Mouse (Mus musculus) neural tube, embryonic 13.5 days (tissue): ENCODE data around the gene Cd3d. TPM values are rescaled to one million over a fixed set of nuclear protein-coding genes. Genes with fewer than 3 reads are reported as not detected.

Experiments
- ATAC-seq: fragments of 200-750 bp; cut with Nextera tagmentation; 2 replicates; pipeline ENCODE4 v1.8.0; 2017; ENCODE audit warnings: low read depth, mild to moderate bottlenecking, moderate TSS enrichment, moderate library complexity
- H3K27ac ChIP-seq: fragments of 300-500 bp; sonication (generic); replicated peaks from 2 replicates; pipeline ENCODE4 v1.5.1; 2015; ENCODE audit warnings: moderate library complexity, mild to moderate bottlenecking, inconsistent platforms
- H3K27me3 ChIP-seq: fragments of 300-500 bp; sonication (generic); 2 replicates; pipeline ENCODE4 v1.6.1; 2015; ENCODE audit warnings: mild to moderate bottlenecking, inconsistent platforms
- H3K36me3 ChIP-seq: fragments of 300-500 bp; sonication (generic); 2 replicates; pipeline ENCODE4 v1.6.1; 2015; ENCODE audit warnings: mild to moderate bottlenecking, inconsistent platforms
- H3K4me1 ChIP-seq: fragments of 300-500 bp; sonication (generic); replicated peaks from 2 replicates; pipeline ENCODE4 v1.6.1; 2015; ENCODE audit warnings: inconsistent platforms
- H3K4me2 ChIP-seq: fragments of 300-500 bp; sonication (generic); 2 replicates; pipeline ENCODE4 v1.6.1; 2015; ENCODE audit warnings: inconsistent platforms, mild to moderate bottlenecking, moderate library complexity
- H3K4me3 ChIP-seq: fragments of 300-500 bp; sonication (generic); 2 replicates; pipeline ENCODE4 v1.5.1; 2015; ENCODE audit warnings: mild to moderate bottlenecking, inconsistent platforms
- H3K9ac ChIP-seq: fragments of 300-500 bp; sonication (generic); 2 replicates; pipeline ENCODE4 v1.6.1; 2015; ENCODE audit warnings: moderate library complexity, mild to moderate bottlenecking, inconsistent platforms
- H3K9me3 ChIP-seq: fragments of 300-500 bp; sonication (generic); 2 replicates; pipeline ENCODE4 v1.6.1; 2016; ENCODE audit warnings: inconsistent platforms
- WGBS: fragments of 180-500 bp; shearing (Covaris S2); methylation state at CpG from one replicate; pipeline ENCODE4 v1.1.7; 2015; 5-methylcytosine and 5-hydroxymethylcytosine counted together
- polyA plus RNA-seq: library from polyadenylated mRNA; unstranded; fragments of >200 nt; fragmentation: Nextera tagmentation; extraction: Ambion mirVana; gene quantifications from 2 replicates; pipeline ENCODE4 v1.2.1, GENCODE M21; 2015

Gene Cd3d
- polyA plus RNA-seq, 1 experiment from 2014 or later, result not detected

DNA sequence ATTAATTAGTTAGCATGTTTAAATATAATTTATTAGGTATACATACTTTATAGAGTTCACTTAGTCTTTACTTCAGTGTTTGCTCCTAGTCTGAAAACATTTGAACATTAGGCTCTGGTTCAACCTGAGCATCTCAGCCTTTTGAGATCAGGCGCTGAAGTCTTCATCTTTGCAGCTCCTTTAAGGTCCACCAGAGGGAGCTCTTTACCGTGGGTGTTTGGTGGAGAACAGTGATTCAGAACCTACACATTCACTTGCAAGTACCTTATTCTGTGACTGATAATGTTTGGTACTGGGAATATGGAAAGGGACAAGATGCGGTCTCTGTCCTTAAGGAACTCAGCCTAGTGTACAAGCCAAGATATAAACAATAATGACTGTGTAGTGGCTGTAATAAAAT is 41.2 kb downstream of the Cd3d start:
- no peaks in the 10 kb centered on the region for H3K4me1 ChIP-seq
- no peaks in the 10 kb centered on the region for H3K9me3 ChIP-seq
- WGBS, result 14% methylated on average over 3 of the region's 3 CpGs
- H3K9ac ChIP-seq, result no peak overlapping the region
- no peaks in the 10 kb centered on the region for H3K36me3 ChIP-seq
- no peak overlapping the region for H3K4me2 ChIP-seq
- ATAC-seq, result no peak
- no peaks in the 10 kb centered on the region; the same call in 1 of the 2 replicates for H3K27me3 ChIP-seq
- no peak overlapping the region for H3K27ac ChIP-seq
- H3K4me3 ChIP-seq, result no peak overlapping the region

DNA sequence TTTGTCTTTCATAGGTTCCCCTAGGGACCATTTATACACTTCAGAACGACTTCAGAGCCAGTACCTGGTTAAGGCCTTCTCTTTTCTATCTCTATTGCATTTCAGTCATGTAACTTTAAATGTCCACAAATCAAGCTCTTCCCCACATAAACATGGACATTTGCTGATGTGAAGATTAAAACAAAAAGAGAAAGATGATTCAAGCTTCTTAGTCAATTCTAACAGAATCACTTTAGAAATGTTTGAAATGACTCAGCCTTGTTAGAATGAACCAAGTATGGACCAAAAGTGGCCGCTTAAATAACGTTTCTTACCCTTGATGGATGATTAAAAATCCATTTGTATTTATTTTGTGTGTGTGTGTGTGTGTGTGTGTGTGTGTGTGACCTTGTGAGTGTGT is 42.1 kb downstream of the Cd3d start:
- Histone ChIP-seq H3K4me3 (no peak overlapping the region), H3K27me3 (no peaks in the 10 kb centered on the region; the same call in 1 of the 2 replicates), H3K4me1 (no peaks in the 10 kb centered on the region), H3K9ac (no peak overlapping the region), H3K9me3 (no peaks in the 10 kb centered on the region), H3K36me3 (no peaks in the 10 kb centered on the region), H3K27ac (no peak overlapping the region), H3K4me2 (no peak overlapping the region)
- ATAC-seq, result no peak
- WGBS, result 57% methylated on average over 3 of the region's 3 CpGs

DNA sequence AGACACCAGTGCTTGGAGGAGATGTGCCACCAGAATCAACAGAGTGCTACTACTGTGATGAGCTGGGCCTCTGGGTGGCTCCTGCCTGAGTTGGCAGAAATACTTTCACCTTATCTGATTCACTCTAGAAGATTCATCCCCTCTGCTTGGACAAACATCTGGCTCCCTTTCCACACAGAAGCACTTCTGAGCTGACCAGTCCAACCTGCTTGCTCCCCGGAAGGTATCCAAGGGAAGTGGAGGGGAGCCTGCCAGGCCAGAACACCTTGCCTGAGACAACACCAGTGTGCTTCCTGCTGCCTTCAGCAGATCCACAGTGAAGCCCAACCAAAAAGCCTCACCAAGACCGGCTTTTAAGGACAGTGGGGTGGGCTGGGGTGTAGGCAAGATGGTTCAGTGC is 42.6 kb downstream of the Cd3d start:
- ATAC-seq, result no peak
- no peak overlapping the region for H3K4me3 ChIP-seq

DNA sequence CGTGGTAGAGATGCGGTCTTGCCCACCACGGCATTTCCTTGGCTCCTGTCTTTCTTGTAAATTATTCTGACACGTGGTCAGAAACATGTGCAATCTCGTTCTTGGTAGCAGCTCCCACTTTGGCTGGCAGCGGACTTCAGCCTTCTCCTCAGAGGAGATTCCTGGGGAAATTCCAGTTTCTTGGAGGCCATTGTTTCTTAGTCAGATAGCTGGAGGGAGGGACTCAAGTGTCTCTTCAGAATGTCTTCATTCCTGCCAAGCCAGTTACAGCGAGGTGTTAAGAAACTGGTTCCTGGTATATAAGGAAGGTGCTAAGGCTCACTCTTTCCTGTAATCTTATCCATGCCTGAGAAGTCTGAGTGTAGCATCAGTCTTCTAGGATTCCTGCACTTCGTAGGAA is 45.8 kb downstream of the Cd3d start:
- 80% methylated on average over 8 of the region's 8 CpGs for whole genome bisulfite sequencing
- Histone ChIP-seq H3K9ac (no peak overlapping the region), H3K27ac (no peak overlapping the region), H3K9me3 (no peaks in the 10 kb centered on the region), H3K4me1 (no peaks in the 10 kb centered on the region), H3K4me3 (no peak overlapping the region), H3K4me2 (no peak overlapping the region), H3K27me3 (peaks cover 9% of the 10 kb centered on the region), H3K36me3 (no peaks in the 10 kb centered on the region)
- ATAC-seq, result no peak

More for the DNA sequence above, 42.6 kb downstream of the Cd3d start:
- no peaks in the 10 kb centered on the region for H3K9me3 ChIP-seq
- no peaks in the 10 kb centered on the region for H3K36me3 ChIP-seq
- no peaks in the 10 kb centered on the region; the same call in 1 of the 2 replicates for H3K27me3 ChIP-seq
- H3K27ac ChIP-seq, result no peak overlapping the region
- H3K9ac ChIP-seq, result no peak overlapping the region
- H3K4me2 ChIP-seq, result no peak overlapping the region
- H3K4me1 ChIP-seq, result no peaks in the 10 kb centered on the region
- WGBS, result 89% methylated on average over 2 of the region's 2 CpGs

DNA sequence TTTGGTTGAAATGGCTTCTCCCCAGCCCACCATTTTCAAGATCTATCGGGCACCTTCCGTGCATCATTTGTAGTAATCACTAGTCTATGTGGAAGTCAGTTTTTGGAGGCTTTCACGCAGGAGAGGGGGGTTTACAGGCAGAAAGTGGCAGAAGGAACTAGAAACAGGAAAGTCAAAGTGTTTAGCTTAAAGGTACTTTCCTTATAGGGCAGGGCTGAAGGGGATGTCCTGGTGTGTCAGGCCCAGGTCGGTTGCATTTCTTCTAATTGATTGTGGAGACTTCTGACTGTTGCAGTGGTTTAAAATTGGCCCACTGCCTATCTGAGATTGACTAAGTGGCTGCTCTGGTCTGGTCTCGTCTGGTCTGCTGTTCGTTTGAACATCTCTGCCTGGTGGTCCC is 48.8 kb downstream of the Cd3d start:
- WGBS, result 73% methylated on average over 6 of the region's 6 CpGs
- H3K4me2 ChIP-seq, result no peak overlapping the region
- no peaks in the 10 kb centered on the region for H3K36me3 ChIP-seq
- peaks cover 9% of the 10 kb centered on the region for H3K27me3 ChIP-seq
- ATAC-seq, result no peak
- H3K4me1 ChIP-seq, result no peaks in the 10 kb centered on the region
- no peaks in the 10 kb centered on the region for H3K9me3 ChIP-seq
- no peak overlapping the region for H3K27ac ChIP-seq
- no peak overlapping the region for H3K4me3 ChIP-seq
- H3K9ac ChIP-seq, result no peak overlapping the region

DNA sequence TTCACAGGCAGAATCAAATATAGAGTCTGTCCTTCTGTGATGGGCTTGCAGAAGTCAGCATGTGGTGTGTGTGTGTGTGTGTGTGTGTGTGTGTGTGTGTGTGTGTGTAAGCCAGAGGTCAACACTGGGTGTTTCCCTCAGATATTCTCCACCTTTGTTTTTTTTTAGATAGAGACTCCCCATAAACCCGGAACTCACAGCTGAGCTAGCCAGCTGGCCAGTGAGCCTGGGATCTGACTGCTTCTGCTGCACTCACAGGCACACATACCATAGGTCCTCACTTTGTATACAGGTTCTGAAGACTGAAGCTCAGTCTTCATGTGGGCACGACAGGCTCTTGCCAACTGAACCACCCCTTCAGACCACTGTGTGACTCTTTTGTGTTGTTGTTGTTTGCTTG is 50.7 kb downstream of the Cd3d start:
- no peak for ATAC-seq
- H3K4me1 ChIP-seq, result no peaks in the 10 kb centered on the region
- no peaks in the 10 kb centered on the region for H3K9me3 ChIP-seq
- H3K27me3 ChIP-seq, result peaks cover 10% of the 10 kb centered on the region
- H3K4me2 ChIP-seq, result no peak overlapping the region
- no peaks in the 10 kb centered on the region for H3K36me3 ChIP-seq
- H3K4me3 ChIP-seq, result no peak overlapping the region
- no peak overlapping the region for H3K27ac ChIP-seq
- H3K9ac ChIP-seq, result no peak overlapping the region
- WGBS, result 79% methylated on average over 2 of the region's 2 CpGs

DNA sequence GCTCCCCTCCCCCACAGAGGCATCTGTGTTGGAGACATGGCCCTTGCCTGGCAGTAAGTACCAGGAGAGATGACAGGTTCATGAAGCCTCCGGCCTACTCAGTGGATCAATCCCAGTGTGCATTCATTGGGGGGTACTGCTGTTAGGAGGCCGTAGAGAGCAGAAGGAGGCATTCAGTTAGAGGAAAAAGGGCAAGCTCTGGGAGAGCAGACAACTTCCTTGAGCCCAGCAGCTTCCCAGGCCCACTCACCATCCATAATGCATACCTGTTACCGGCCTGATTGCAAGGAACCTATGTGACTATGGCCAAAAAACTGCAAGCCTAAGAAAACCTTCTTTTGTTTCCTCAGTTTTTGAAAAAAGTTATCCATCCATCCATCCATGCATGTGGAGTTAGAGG is 52.9 kb downstream of the Cd3d start:
- no peaks in the 10 kb centered on the region for H3K4me1 ChIP-seq
- no peak overlapping the region for H3K4me3 ChIP-seq
- no peaks in the 10 kb centered on the region for H3K36me3 ChIP-seq
- peaks cover 30% of the 10 kb centered on the region for H3K27me3 ChIP-seq
- no peak overlapping the region for H3K27ac ChIP-seq
- no peaks in the 10 kb centered on the region for H3K9me3 ChIP-seq
- no peak for ATAC-seq
- H3K4me2 ChIP-seq, result no peak overlapping the region
- H3K9ac ChIP-seq, result no peak overlapping the region
- WGBS, result 83% methylated on average over 3 of the region's 3 CpGs

Other genes starting within 250 kb of the Cd3d start
- gene Phldb1, start 246.6 kb upstream of the Cd3d start, polyA plus RNA-seq, result 42.5 and 43.7 TPM in 2 replicates
- gene Arcn1, start 213.9 kb upstream of the Cd3d start, polyA plus RNA-seq, result 147 and 168 TPM in 2 replicates
- gene Ift46, start 213.9 kb upstream of the Cd3d start, polyA plus RNA-seq, result 172 and 174 TPM in 2 replicates
- gene Tmem25, start 182.5 kb upstream of the Cd3d start, polyA plus RNA-seq, result 13.8 and 14.1 TPM in 2 replicates
- gene Ttc36, start 178.7 kb upstream of the Cd3d start, polyA plus RNA-seq, result not detected in 2 replicates
- 20.9 and 25.0 TPM in 2 replicates for gene Kmt2a, start 100.5 kb upstream of the Cd3d start, polyA plus RNA-seq
- 725 and 838 TPM in 2 replicates for gene Atp5l, start 61.0 kb upstream of the Cd3d start, polyA plus RNA-seq
- 38.1 and 39.8 TPM in 2 replicates for gene Ube4a, start 16.2 kb upstream of the Cd3d start, polyA plus RNA-seq
- gene Cd3g, start 1.4 kb upstream of the Cd3d start, polyA plus RNA-seq, result not detected in 2 replicates
- gene Cd3e, start 27.8 kb downstream of the Cd3d start, polyA plus RNA-seq, result 0.32 TPM in 1 of 2 replicates, not detected in the other
- gene Mpzl2, start 58.0 kb downstream of the Cd3d start, polyA plus RNA-seq, result 0.59 and 1.3 TPM in 2 replicates
- 0.92 and 1.2 TPM in 2 replicates for gene Mpzl3, start 73.4 kb downstream of the Cd3d start, polyA plus RNA-seq
- 0.20 and 0.23 TPM in 2 replicates for gene Jaml, start 97.4 kb downstream of the Cd3d start, polyA plus RNA-seq
- gene Scn2b, start 136.0 kb downstream of the Cd3d start, polyA plus RNA-seq, result 9.2 and 9.7 TPM in 2 replicates
- gene Scn4b, start 156.6 kb downstream of the Cd3d start, polyA plus RNA-seq, result 0.11 and 0.25 TPM in 2 replicates
- gene BC049352, start 200.2 kb downstream of the Cd3d start, polyA plus RNA-seq, result not detected in 2 replicates
- gene Tmprss4, start 222.3 kb downstream of the Cd3d start, polyA plus RNA-seq, result not detected in 2 replicates